Mouse (Mus musculus) C2C12 (cell line): ENCODE results near the gene 9230104L09Rik. TPM values are rescaled to one million over a fixed set of nuclear protein-coding genes. Genes with fewer than 3 reads are reported as not detected.

Experiments
- H3K27me3 ChIP-seq: one replicate; pipeline ENCODE4 v1.6.1; 2011; ENCODE audit not compliant: control insufficient read depth, insufficient read depth, insufficient read length
- H3K36me3 ChIP-seq: one replicate; pipeline ENCODE4 v1.6.1; 2011; ENCODE audit not compliant: control insufficient read depth, insufficient read depth
- H3K4me3 ChIP-seq: one replicate; pipeline ENCODE4 v1.5.1; 2011; ENCODE audit warnings: mild to moderate bottlenecking, control low read depth; ENCODE audit not compliant: poor library complexity, insufficient read depth, severe bottlenecking
- H3K79me2 ChIP-seq: one replicate; pipeline ENCODE4 v1.6.1; 2011; ENCODE audit not compliant: control insufficient read depth, insufficient read depth
- H3K79me3 ChIP-seq: one replicate; pipeline ENCODE4 v1.6.1; 2011; ENCODE audit warnings: low read depth, control low read depth
- H3ac ChIP-seq: one replicate; pipeline ENCODE3; 2011; ENCODE audit warnings: low read depth; ENCODE audit not compliant: control insufficient read depth, insufficient read length
- CEBPB ChIP-seq: IDR thresholded peaks from one replicate; pipeline ENCODE4 v1.6.1; 2011; ENCODE audit warnings: low read depth, mild to moderate bottlenecking, control low read depth, moderate library complexity
- CTCF ChIP-seq: IDR thresholded peaks from one replicate; pipeline ENCODE4 v1.5.1; 2011; ENCODE audit not compliant: control insufficient read depth, insufficient read depth, insufficient read length
- FOSL1 ChIP-seq: IDR thresholded peaks from one replicate; pipeline ENCODE4 v1.8.0; 2011; ENCODE audit warnings: mild to moderate bottlenecking, low read length; ENCODE audit not compliant: poor library complexity, insufficient read depth, severe bottlenecking
- MAX ChIP-seq: IDR thresholded peaks from one replicate; pipeline ENCODE4 v1.6.1; 2011; ENCODE audit warnings: mild to moderate bottlenecking, control low read depth
- MYOD1 ChIP-seq: IDR thresholded peaks from one replicate; pipeline ENCODE4 v1.6.1; 2011; ENCODE audit warnings: low read depth; ENCODE audit not compliant: control insufficient read depth, insufficient read length
- MYOG ChIP-seq: IDR thresholded peaks from one replicate; pipeline ENCODE4 v1.6.1; 2011; ENCODE audit not compliant: control insufficient read depth, insufficient read length; ENCODE audit errors: extremely low read depth
- USF1 ChIP-seq: IDR thresholded peaks from one replicate; pipeline ENCODE4 v1.6.1; 2011; ENCODE audit warnings: low read depth, mild to moderate bottlenecking, control low read depth, moderate library complexity
- polyA plus RNA-seq: library from polyadenylated mRNA; unstranded; fragments of >200 nt; fragmentation: generic; extraction: Trizol; gene quantifications from one replicate; pipeline ENCODE4 v1.2.1, GENCODE M21; 2012; ENCODE audit warnings: missing spikeins

9230104L09Rik gene
- polyA plus RNA-seq, 1 experiment = not detected

DNA sequence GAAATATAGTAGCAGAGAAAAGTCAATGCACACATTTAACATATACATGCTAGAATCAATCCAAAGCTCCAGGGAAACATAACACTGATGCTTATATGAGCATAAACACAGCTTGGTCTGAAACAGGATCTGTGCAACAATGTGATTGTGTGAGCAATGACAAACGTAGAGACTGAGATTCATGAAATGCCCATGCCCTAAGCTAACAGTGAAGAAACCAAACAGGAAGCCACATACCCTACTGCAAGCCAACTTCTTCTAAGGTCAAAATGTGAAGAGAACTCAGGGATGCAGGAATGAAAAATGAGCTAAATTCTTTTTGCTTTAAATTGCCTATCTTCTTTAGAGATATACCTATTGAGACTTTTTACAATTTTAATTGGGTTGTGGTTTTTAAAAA, 4.1 kb upstream of the 9230104L09Rik start:
- no peak overlapping the region for H3K4me3 ChIP-seq
- H3K79me2 ChIP-seq = peaks cover 23% of the 10 kb centered on the region
- H3K79me3 ChIP-seq = peaks cover 19% of the 10 kb centered on the region
- H3K27me3 ChIP-seq = no peaks in the 10 kb centered on the region
- TF ChIP-seq MYOG (no peak), CTCF (no peak), CEBPB (no peak), USF1 (no peak), MYOD1 (no peak), FOSL1 (no peak), MAX (no peak)
- no peak overlapping the region for H3ac ChIP-seq
- H3K36me3 ChIP-seq = peaks cover 36% of the 10 kb centered on the region

DNA sequence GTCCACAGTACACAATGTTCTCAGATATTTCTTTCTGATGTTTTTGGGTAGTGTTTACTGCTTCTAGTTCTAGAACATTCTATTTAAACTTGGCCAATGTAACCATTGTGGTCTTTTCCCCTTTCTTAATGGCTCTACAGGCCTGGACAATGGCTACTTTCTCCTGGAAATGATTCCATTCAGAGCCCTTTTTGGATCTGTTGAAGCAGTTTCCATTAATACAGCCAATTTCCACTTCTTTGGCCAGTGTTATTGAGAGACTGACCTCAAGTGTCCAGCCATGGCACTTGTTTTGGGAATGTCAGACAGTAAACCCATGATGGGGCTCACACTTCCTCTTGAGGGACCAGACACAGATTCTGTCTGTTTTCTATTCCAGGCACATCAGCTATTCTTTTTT, 3.1 kb downstream of the 9230104L09Rik start:
- Histone ChIP-seq H3K79me3 (no peaks in the 10 kb centered on the region), H3K4me3 (no peak overlapping the region), H3K79me2 (no peaks in the 10 kb centered on the region), H3K27me3 (no peaks in the 10 kb centered on the region), H3ac (no peak overlapping the region), H3K36me3 (no peaks in the 10 kb centered on the region)
- TF ChIP-seq MAX (no peak), FOSL1 (no peak), MYOD1 (no peak), CEBPB (no peak), USF1 (no peak), MYOG (no peak), CTCF (no peak)

DNA sequence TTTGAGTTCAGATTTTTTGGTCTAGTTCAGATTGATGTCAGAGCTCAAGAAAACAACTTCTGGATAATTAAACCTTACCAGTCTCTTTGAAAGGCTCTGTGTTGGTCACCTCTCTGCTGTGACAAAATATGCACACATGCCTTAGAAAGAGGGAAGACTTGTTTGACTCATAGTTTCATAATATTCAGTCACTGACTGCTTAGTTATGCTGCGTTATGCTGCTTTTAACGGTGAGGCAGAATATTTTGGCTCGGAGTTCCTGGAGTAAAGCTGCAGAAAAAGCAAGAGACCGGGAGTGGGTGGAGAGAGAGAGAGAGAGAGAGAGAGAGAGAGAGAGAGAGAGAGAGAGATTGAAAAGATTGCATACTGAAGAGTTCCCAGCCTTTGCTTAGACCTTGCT, 3.8 kb downstream of the 9230104L09Rik start:
- Histone ChIP-seq H3K36me3 (no peaks in the 10 kb centered on the region), H3K79me2 (no peaks in the 10 kb centered on the region), H3K4me3 (no peak overlapping the region), H3K27me3 (no peaks in the 10 kb centered on the region), H3K79me3 (no peaks in the 10 kb centered on the region), H3ac (no peak overlapping the region)
- TF ChIP-seq CEBPB (no peak), USF1 (no peak), MYOD1 (no peak), MYOG (no peak), FOSL1 (no peak), MAX (no peak), CTCF (no peak)

DNA sequence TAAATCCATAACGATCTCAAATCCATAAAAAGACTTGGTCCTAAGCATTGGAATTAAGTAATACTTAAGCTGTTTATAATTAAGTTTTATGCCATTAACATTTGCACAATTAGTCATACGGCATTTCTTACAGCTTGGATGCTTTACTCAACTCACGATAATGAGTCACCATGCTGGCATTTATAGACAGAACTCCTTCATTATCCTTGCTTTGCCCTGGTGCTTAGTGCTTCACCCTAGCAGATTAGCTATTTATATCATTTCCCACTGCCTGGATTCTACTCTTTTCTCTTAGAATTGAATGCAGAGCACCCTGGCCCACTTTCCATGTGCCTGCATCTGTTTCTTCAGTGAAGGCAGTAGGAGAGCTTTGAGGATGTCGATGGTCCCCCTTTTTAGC, 7.3 kb downstream of the 9230104L09Rik start:
- Histone ChIP-seq H3K79me3 (no peaks in the 10 kb centered on the region), H3ac (no peak overlapping the region), H3K27me3 (no peaks in the 10 kb centered on the region), H3K4me3 (no peak overlapping the region), H3K36me3 (no peaks in the 10 kb centered on the region), H3K79me2 (no peaks in the 10 kb centered on the region)
- TF ChIP-seq FOSL1 (peak; percentile 81), CTCF (no peak), CEBPB (peak; percentile 61), MAX (peak; percentile 32)

DNA sequence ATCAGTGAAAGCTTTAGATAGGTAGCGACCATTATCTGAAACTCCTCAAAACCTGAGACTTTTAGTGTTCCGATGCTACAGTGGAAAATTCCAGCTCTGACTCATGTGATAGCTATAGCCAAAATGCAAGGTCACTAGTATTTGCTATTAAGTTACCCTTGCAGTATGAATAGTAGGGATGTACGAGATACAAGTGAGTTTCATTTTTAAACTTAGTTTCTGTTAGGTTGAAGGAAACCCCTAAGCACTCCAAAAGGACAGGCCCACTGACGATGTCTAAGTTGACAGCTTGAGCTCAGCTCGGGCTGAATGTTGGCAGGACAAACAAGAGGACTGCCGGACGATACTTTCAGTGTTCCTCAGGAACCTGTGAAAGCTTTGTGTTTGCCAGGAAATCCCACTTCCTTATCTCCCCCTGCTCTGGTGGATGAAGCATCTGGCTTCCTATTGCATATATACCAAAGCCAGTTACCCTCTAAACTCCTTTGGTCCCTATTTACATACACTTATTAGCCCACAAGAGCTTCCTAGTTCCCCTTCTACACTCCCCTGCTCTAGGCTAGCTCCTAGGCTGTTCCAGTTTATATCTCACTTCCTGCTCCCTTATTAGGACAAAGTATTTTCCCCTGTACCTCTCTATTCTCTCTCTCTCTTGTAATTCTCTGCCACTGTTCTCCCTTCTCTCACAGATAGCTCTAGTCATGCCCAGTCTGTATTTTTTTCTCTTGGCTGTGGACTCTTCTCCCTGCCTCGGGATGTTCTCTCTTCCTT, 8.0 kb downstream of the 9230104L09Rik start:
- no peaks in the 10 kb centered on the region for H3K27me3 ChIP-seq
- no peak for TF ChIP-seq FOSL1
- TF ChIP-seq USF1 = no peak
- TF ChIP-seq MAX = no peak
- TF ChIP-seq CTCF = no peak
- no peak for TF ChIP-seq MYOG
- no peak for TF ChIP-seq CEBPB
- no peak for TF ChIP-seq MYOD1
- H3K79me2 ChIP-seq = no peaks in the 10 kb centered on the region
- H3K4me3 ChIP-seq = no peak overlapping the region
- peak overlapping the region; percentile 47 for H3ac ChIP-seq
- H3K79me3 ChIP-seq = no peaks in the 10 kb centered on the region
- no peaks in the 10 kb centered on the region for H3K36me3 ChIP-seq
